16 mouse cellular contexts compared by ENCODE assay signal in genomic region chr13:75950295-75950694, GRCm38 (mm10). TPM values are rescaled to one million over a fixed set of nuclear protein-coding genes. Genes with fewer than 3 reads are reported as not detected.
DNase-seq lines count a peak whose midpoint lies in the region; ATAC-seq lines count a peak whose summit lies in the region.
"Had no signal": no experiment of that assay in that cellular context is flagged by ENCODE, and none has a peak within 500 bp of the region (broad histone marks: within the 10 kb centered on the region; RNA-seq: fewer than 3 reads in every experiment).

No protein-coding gene starts in this region.

- no peak overlapping the region for H3K4me3 ChIP-seq in kidney, embryonic 16.5 days (ENCODE audit: low read length)
- H3K4me3 ChIP-seq: forebrain, embryonic 10.5 days; hindbrain, embryonic 13.5 days; liver, embryonic 15.5 days; midbrain, embryonic 10.5 days had no signal

- ATAC-seq in kidney, embryonic 16.5 days (ENCODE audit: low FRiP score, low TSS enrichment) = peak; percentile 61; the same call in 1 of the 2 replicates

- H3K27me3 ChIP-seq in kidney, embryonic 16.5 days (ENCODE audit: insufficient read depth, low read length) = no peaks in the 10 kb centered on the region
- H3K27me3 ChIP-seq: hindbrain, embryonic 13.5 days; liver, embryonic 15.5 days had no signal

- 62% methylated on average over 1 of the region's 1 CpGs for WGBS in kidney, embryonic 16.5 days

- no peaks in the 10 kb centered on the region for H3K9me3 ChIP-seq in kidney, embryonic 16.5 days (ENCODE audit: low read length)
- H3K9me3 ChIP-seq: forebrain, embryonic 10.5 days; hindbrain, embryonic 13.5 days; liver, embryonic 15.5 days; midbrain, embryonic 10.5 days had no signal

- H3K36me3 ChIP-seq in kidney, embryonic 16.5 days (ENCODE audit: insufficient read depth, low read length) = no peaks in the 10 kb centered on the region
- H3K36me3 ChIP-seq: forebrain, embryonic 10.5 days; hindbrain, embryonic 13.5 days; liver, embryonic 15.5 days; midbrain, embryonic 10.5 days had no signal

- no peak overlapping the region for H3K4me2 ChIP-seq in kidney, embryonic 16.5 days (replicated peaks; ENCODE audit: low read depth, low read length)
- H3K4me2 ChIP-seq: hindbrain, embryonic 13.5 days; liver, embryonic 15.5 days had no signal

- DNase-seq in embryo, embryonic 10 days (ENCODE audit: low spot score) = peak; percentile 18
- DNase-seq in embryo, embryonic 9.5 days (ENCODE audit: extremely low spot score) = no peak
- no peak for DNase-seq in kidney, postnatal 25 days
- DNase-seq in 3T3-L1 (ENCODE audit: low read depth, low spot score) = peak; percentile 78
- peak; percentile 36 for DNase-seq in forelimb bud, embryonic 11.5 days (ENCODE audit: low read depth, low spot score)
- no peak for DNase-seq in left cerebral cortex, adult 18-20 months (ENCODE audit: low spot score in 2 of 2)
- DNase-seq in yolk sac, embryonic 10.5 days (ENCODE audit: low spot score) = no peak
- DNase-seq: adrenal gland, postnatal 36 days; cerebellum, postnatal 25 days; heart, adult 18-20 months; kidney, postnatal 14 days had no signal

- H3K27ac ChIP-seq in kidney, embryonic 16.5 days (ENCODE audit: low read length) = no peak overlapping the region
- H3K27ac ChIP-seq: forebrain, embryonic 10.5 days; hindbrain, embryonic 13.5 days; liver, embryonic 15.5 days; midbrain, embryonic 10.5 days had no signal

- no peak overlapping the region for H3K9ac ChIP-seq in kidney, embryonic 16.5 days (replicated peaks; ENCODE audit: low read length)
- H3K9ac ChIP-seq: hindbrain, embryonic 13.5 days; liver, embryonic 15.5 days had no signal

- no peaks in the 10 kb centered on the region for H3K4me1 ChIP-seq in kidney, embryonic 16.5 days (ENCODE audit: insufficient read depth, low read length)
- H3K4me1 ChIP-seq: hindbrain, embryonic 13.5 days; liver, embryonic 15.5 days; midbrain, embryonic 10.5 days had no signal

RNA-seq across cellular contexts. Expression of gene Rhobtb3, which starts 6.6 kb away (rescaled TPM):
- polyA plus RNA-seq in kidney, embryonic 16.5 days (2015; fragmentation: Nextera tagmentation; extraction: Ambion mirVana) = 31.2 and 32.0 TPM in 2 replicates
- 10 to 100 TPM; 15.9 to 16.7 TPM for total RNA-seq in left cerebral cortex, adult 18-20 months (2021)

RNA-seq across cellular contexts. Expression of gene Spata9, which starts 16.7 kb away (rescaled TPM):
- 0.80 and 1.0 TPM in 2 replicates for polyA plus RNA-seq in kidney, embryonic 16.5 days (2015; fragmentation: Nextera tagmentation; extraction: Ambion mirVana)
- not detected for total RNA-seq in left cerebral cortex, adult 18-20 months (2021)
- total RNA-seq: adrenal gland, postnatal 36 days; heart, adult 18-20 months had no signal

Comparison
In these comparisons a context has a peak if more than half of its experiments do, and no peak if none do; other contexts are left out.
1. DNase-seq: peak in embryo, embryonic 10 days (single experiment), 3T3-L1 (single experiment) and forelimb bud, embryonic 11.5 days (single experiment); none in embryo, embryonic 9.5 days (single experiment), kidney, postnatal 25 days (0 of 2), left cerebral cortex, adult 18-20 months (0 of 2) and yolk sac, embryonic 10.5 days (single experiment).